Mouse (Mus musculus): ENCODE data around the gene Lima1.

- TF ChIP-seq CTCF (IDR thresholded peaks at IDR 0.05; ENCODE audit: low read depth) (no peak), EP300 (optimal IDR thresholded peaks at IDR 0.05) (no peak)
These were observed 31.8 kb upstream of the Lima1 start for GRCm38 (mm10) chr15:99907041-99907440.

Data from stomach, postnatal 0 days (tissue).